ENCODE assay signal across 19 mouse cellular contexts in the genomic region with DNA sequence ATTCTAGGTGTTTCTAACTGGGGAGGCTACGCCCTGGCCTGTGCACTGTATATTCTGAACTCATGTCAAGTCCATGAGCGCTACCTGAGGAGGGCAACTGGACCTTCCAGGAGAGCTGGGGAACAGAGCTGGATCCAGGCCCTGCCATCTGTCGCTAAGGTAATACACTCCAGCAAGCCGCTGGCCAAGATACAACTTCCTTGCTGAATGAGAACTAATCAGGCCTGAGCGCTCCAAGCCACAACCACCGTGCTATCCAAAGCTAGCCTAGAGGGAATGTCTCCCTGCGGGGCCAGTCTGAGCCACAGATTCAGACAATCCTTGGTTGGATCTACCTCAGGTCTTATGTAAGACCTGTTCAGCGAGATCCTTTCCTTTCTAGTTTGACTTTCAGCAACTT. TPM values are rescaled to one million over a fixed set of nuclear protein-coding genes. Genes with fewer than 3 reads are reported as not detected.
DNase-seq lines count a peak whose midpoint lies in the region; ATAC-seq lines count a peak whose summit lies in the region.
"Had no signal": no experiment of that assay in that cellular context is flagged by ENCODE, and none has a peak within 500 bp of the region (broad histone marks: within the 10 kb centered on the region; RNA-seq: fewer than 3 reads in every experiment).

No protein-coding gene starts in this region.

- H3K4me2 ChIP-seq in embryonic facial prominence, embryonic 14.5 days (ENCODE audit: low read depth, low read length): no peak overlapping the region
- H3K4me2 ChIP-seq: hindbrain, embryonic 15.5 days; liver, embryonic 12.5 days; lung, embryonic 15.5 days had no signal

- H3K4me3 ChIP-seq in embryonic facial prominence, embryonic 14.5 days (ENCODE audit: low read depth, low read length): no peak overlapping the region
- no peak overlapping the region for H3K4me3 ChIP-seq in embryonic facial prominence, embryonic 10.5 days
- H3K4me3 ChIP-seq: heart, adult 2 months; hindbrain, embryonic 15.5 days; layer of hippocampus, adult 2 months; liver, embryonic 12.5 days; lung, embryonic 15.5 days had no signal

- H3K27ac ChIP-seq in embryonic facial prominence, embryonic 14.5 days (replicated peaks; ENCODE audit: low read depth, low read length): no peak overlapping the region
- no peak overlapping the region for H3K27ac ChIP-seq in embryonic facial prominence, embryonic 10.5 days (replicated peaks)
- H3K27ac ChIP-seq: heart, adult 2 months; hindbrain, embryonic 15.5 days; liver, embryonic 12.5 days; lung, embryonic 15.5 days had no signal

- H3K9me3 ChIP-seq in embryonic facial prominence, embryonic 14.5 days (ENCODE audit: control insufficient read depth, low read length): peaks cover 4% of the 10 kb centered on the region; the same call in 1 of the 2 replicates
- no peaks in the 10 kb centered on the region for H3K9me3 ChIP-seq in embryonic facial prominence, embryonic 10.5 days
- H3K9me3 ChIP-seq: hindbrain, embryonic 15.5 days; liver, embryonic 12.5 days; lung, embryonic 15.5 days had no signal

- H3K36me3 ChIP-seq in embryonic facial prominence, embryonic 14.5 days (ENCODE audit: control insufficient read depth, insufficient read depth, low read length): no peaks in the 10 kb centered on the region
- no peaks in the 10 kb centered on the region for H3K36me3 ChIP-seq in embryonic facial prominence, embryonic 10.5 days (replicated peaks)
- H3K36me3 ChIP-seq: hindbrain, embryonic 15.5 days; liver, embryonic 12.5 days; lung, embryonic 15.5 days had no signal

- no peaks in the 10 kb centered on the region; the same call in 1 of the 2 replicates for H3K4me1 ChIP-seq in embryonic facial prominence, embryonic 14.5 days (ENCODE audit: control insufficient read depth, insufficient read depth, low read length)
- no peaks in the 10 kb centered on the region for H3K4me1 ChIP-seq in embryonic facial prominence, embryonic 10.5 days
- H3K4me1 ChIP-seq: liver, embryonic 12.5 days; lung, embryonic 15.5 days had no signal

- 84% methylated on average over 8 of the region's 8 CpGs for WGBS in embryonic facial prominence, embryonic 14.5 days
- 86% methylated on average over 8 of the region's 8 CpGs for WGBS in embryonic facial prominence, embryonic 10.5 days

- no peaks in the 10 kb centered on the region for H3K27me3 ChIP-seq in embryonic facial prominence, embryonic 14.5 days (replicated peaks; ENCODE audit: control insufficient read depth, insufficient read depth, low read length)
- H3K27me3 ChIP-seq in embryonic facial prominence, embryonic 10.5 days (replicated peaks; ENCODE audit: low read depth, poor library complexity, severe bottlenecking): no peaks in the 10 kb centered on the region
- H3K27me3 ChIP-seq: hindbrain, embryonic 15.5 days; liver, embryonic 12.5 days; lung, embryonic 15.5 days; Patski had no signal

- peak; percentile 6 for DNase-seq in embryonic facial prominence, embryonic 14.5 days (ENCODE audit: low spot score)
- DNase-seq in embryonic facial prominence, embryonic 10.5 days (ENCODE audit: low spot score): no peak
- DNase-seq in brain, adult 2 months (ENCODE audit: low read depth, low spot score): peak; percentile 98
- peak; percentile 94 for DNase-seq in cerebellum, adult 8-10 months
- DNase-seq in gastrocnemius, adult 8-10 months (ENCODE audit: low spot score in 2 of 2): peak; percentile 25 to 67
- no peak for DNase-seq in liver
- no peak for DNase-seq in urinary bladder, postnatal 4 days (ENCODE audit: low spot score in 2 of 2)
- DNase-seq: embryo, embryonic 11 days; heart, adult 2 months; heart, postnatal 10 days; kidney, adult 9 months; thymus, postnatal 4 days had no signal

- no peak for ATAC-seq in embryonic facial prominence, embryonic 14.5 days (ENCODE audit: low read depth)
- ATAC-seq in erythroid progenitor cell, adult 5-6 weeks (replicated peaks; ENCODE audit: low FRiP score, poor library complexity, severe bottlenecking): no peak
- ATAC-seq: liver, embryonic 12.5 days; midbrain, embryonic 16.5 days; Patski had no signal

- H3K9ac ChIP-seq in embryonic facial prominence, embryonic 14.5 days (ENCODE audit: low read depth, low read length): no peak overlapping the region
- H3K9ac ChIP-seq: hindbrain, embryonic 15.5 days; liver, embryonic 12.5 days; lung, embryonic 15.5 days had no signal

RNA-seq across cellular contexts. Expression of a gene that starts 40.9 kb away (rescaled TPM):
- 0.18 and 0.46 TPM in 2 replicates for polyA plus RNA-seq in embryonic facial prominence, embryonic 14.5 days (2014; fragmentation: Nextera tagmentation; extraction: Ambion mirVana)
- polyA plus RNA-seq in embryonic facial prominence, embryonic 10.5 days (2016; fragmentation: Nextera tagmentation; extraction: Ambion mirVana): 0.21 and 0.34 TPM in 2 replicates
- under 1 TPM in 1 of 4 experiments, not detected in 3; 0.15 TPM for total RNA-seq in gastrocnemius, adult 8-10 months (2022)
- total RNA-seq in erythroid progenitor cell, adult 5-6 weeks (2015; ENCODE audit: low replicate concordance): 0.42 and 1.4 TPM in 2 replicates
- 0.26 TPM in 1 of 2 replicates, not detected in the other for total RNA-seq in erythroid progenitor cell, adult 5-6 weeks (2017; ENCODE audit: low replicate concordance)

Comparison
In these comparisons a context has a peak if more than half of its experiments do, and no peak if none do; other contexts are left out.
1. DNase-seq: peak in embryonic facial prominence, embryonic 14.5 days (single experiment), brain, adult 2 months (single experiment), cerebellum, adult 8-10 months (single experiment) and gastrocnemius, adult 8-10 months (2 of 2); none in embryonic facial prominence, embryonic 10.5 days (single experiment), liver (single experiment) and urinary bladder, postnatal 4 days (0 of 2).